Mouse (Mus musculus): ENCODE results near the gene Ckap5. TPM values are rescaled to one million over a fixed set of nuclear protein-coding genes. Genes with fewer than 3 reads are reported as not detected.
"Not testable (repeated sequence)": the region's sequence is repeated elsewhere in the genome, so short reads cannot be mapped to it uniquely, and the experiment has no call there.

The Ckap5 gene
- polyA plus RNA-seq, 1 experiment from 2014 or later: 30.8 TPM

DNA sequence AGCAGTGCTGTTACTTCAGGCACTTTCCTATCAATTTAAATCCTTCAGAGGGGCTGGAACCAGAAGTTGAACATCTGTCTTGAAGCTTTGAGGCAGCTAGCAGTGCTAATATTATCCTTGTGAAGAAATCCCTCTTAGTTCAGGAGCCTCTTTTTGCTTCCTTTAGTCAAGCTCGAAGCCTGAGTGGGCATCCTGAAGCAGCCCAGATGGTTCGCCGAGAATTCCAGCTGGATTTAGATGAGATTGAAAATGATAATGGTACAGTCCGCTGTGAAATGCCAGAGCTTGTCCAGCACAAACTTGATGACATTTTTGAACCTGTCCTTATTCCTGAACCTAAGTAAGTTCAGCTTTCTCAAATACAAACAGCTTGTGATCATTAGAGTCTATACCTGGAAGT, 73.9 kb downstream of the Ckap5 start:
- Histone ChIP-seq H3K4me1 (replicated peaks; ENCODE audit: control insufficient read depth, insufficient read depth) (no peaks in the 10 kb centered on the region), H3K27ac (replicated peaks) (no peak overlapping the region), H3K4me2 (replicated peaks; ENCODE audit: low read depth) (no peak overlapping the region), H3K4me3 (ENCODE audit: low read depth, low read length) (no peak overlapping the region), H3K9ac (ENCODE audit: low read length) (no peak overlapping the region), H3K36me3 (ENCODE audit: control insufficient read depth, insufficient read depth, low read length) (peaks cover 24% of the 10 kb centered on the region), H3K27me3 (ENCODE audit: control insufficient read depth, insufficient read depth, low read length) (no peaks in the 10 kb centered on the region), H3K9me3 (ENCODE audit: control insufficient read depth, low read length) (no peaks in the 10 kb centered on the region)
- TF ChIP-seq EP300 (optimal IDR thresholded peaks at IDR 0.05): no peak
- TF ChIP-seq CTCF (IDR thresholded peaks at IDR 0.05; ENCODE audit: low read depth): no peak
- DNase-seq (ENCODE audit: low spot score) (no peak), ATAC-seq (ENCODE audit: low FRiP score, low TSS enrichment) (no peak)
- WGBS: 96% methylated on average over 4 of the region's 4 CpGs

DNA sequence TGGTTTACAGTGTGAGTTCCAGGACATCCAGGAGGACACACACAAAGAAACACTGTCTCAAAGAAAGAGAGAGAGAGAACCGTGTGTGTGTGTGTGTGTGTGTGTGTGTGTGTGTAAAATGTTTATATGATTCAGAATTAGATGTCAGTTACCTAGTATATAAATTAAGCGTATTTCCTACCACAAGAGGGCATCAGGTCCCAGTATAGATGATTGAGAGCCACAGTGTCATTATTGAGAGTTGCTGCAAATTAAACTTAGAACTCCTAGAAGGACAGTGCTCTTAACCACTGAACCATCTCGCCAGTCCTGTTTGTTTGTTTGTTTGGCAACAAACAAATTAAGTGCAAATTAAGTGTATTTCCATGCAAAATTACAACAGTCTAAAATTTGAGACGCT, 75.8 kb downstream of the Ckap5 start:
- H3K27ac ChIP-seq (replicated peaks): no peak overlapping the region
- no peak for TF ChIP-seq EP300 (optimal IDR thresholded peaks at IDR 0.05)
- peak; percentile 60 for TF ChIP-seq CTCF (IDR thresholded peaks at IDR 0.05; ENCODE audit: low read depth)
- peaks cover 22% of the 10 kb centered on the region for H3K36me3 ChIP-seq (ENCODE audit: control insufficient read depth, insufficient read depth, low read length)
- no peak for DNase-seq (ENCODE audit: low spot score)
- no peak overlapping the region for H3K4me2 ChIP-seq (replicated peaks; ENCODE audit: low read depth)
- no peaks in the 10 kb centered on the region for H3K27me3 ChIP-seq (ENCODE audit: control insufficient read depth, insufficient read depth, low read length)
- H3K4me1 ChIP-seq (replicated peaks; ENCODE audit: control insufficient read depth, insufficient read depth): no peaks in the 10 kb centered on the region
- H3K9ac ChIP-seq (ENCODE audit: low read length): no peak overlapping the region
- H3K4me3 ChIP-seq (ENCODE audit: low read depth, low read length): no peak overlapping the region
- no peaks in the 10 kb centered on the region for H3K9me3 ChIP-seq (ENCODE audit: control insufficient read depth, low read length)
- WGBS: 84% methylated on average over 4 of the region's 4 CpGs
- no peak for ATAC-seq (ENCODE audit: low FRiP score, low TSS enrichment)

DNA sequence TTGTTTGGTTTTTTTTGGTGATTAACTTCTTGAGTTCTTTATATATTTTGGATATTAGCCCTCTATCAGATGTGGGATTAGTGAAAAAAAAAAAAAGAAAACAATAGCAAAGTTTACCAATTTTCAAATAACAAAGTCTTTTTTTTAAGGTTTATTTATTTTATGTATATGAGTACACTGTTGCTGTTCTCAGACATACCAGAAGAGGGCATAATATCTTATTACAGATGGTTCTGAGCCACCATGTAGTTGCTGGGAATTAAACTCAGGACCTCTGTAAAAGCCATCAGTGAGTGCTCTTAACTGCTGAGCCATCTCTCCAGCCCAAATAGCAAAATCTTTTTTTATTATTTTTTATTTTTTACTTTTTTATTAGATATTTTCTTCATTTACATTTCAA, 82.8 kb downstream of the Ckap5 start:
- H3K9me3 ChIP-seq (ENCODE audit: control insufficient read depth, low read length); H3K27me3 ChIP-seq (ENCODE audit: control insufficient read depth, insufficient read depth, low read length); ATAC-seq (ENCODE audit: low FRiP score, low TSS enrichment); H3K27ac ChIP-seq (replicated peaks); H3K4me2 ChIP-seq (replicated peaks; ENCODE audit: low read depth); DNase-seq (ENCODE audit: low spot score); H3K4me3 ChIP-seq (ENCODE audit: low read depth, low read length); H3K4me1 ChIP-seq (replicated peaks; ENCODE audit: control insufficient read depth, insufficient read depth); H3K9ac ChIP-seq (ENCODE audit: low read length); H3K36me3 ChIP-seq (ENCODE audit: control insufficient read depth, insufficient read depth, low read length): not testable (repeated sequence)
- 0 out of 2 replicates have a peak, but pooled peaks have one; percentile 15 for TF ChIP-seq CTCF (IDR thresholded peaks at IDR 0.05; ENCODE audit: low read depth)

DNA sequence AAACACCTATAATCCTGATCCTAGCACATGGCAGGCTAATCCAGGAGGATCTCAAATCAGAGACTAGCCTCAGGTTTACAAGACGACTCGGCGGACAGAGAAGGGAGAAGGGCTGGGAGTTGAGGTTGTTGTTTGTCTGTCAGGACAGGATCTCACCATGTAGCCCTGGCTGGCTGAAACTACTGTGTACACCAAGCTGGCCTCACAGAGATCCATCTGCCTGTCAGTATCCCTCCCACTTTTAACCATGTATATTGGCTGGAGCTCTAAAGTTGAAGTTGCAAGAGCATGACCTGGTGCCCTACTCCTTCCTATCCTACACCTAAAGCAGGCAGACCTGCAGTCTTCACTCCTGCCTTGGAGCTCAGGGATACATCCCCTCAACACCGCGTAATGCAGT, 95.8 kb downstream of the Ckap5 start:
- no peak overlapping the region for H3K9ac ChIP-seq (ENCODE audit: low read length)
- no peaks in the 10 kb centered on the region for H3K27me3 ChIP-seq (ENCODE audit: control insufficient read depth, insufficient read depth, low read length)
- H3K27ac ChIP-seq (replicated peaks): no peak overlapping the region
- DNase-seq (ENCODE audit: low spot score) (no peak), ATAC-seq (ENCODE audit: low FRiP score, low TSS enrichment) (no peak)
- peaks cover 27% of the 10 kb centered on the region for H3K36me3 ChIP-seq (ENCODE audit: control insufficient read depth, insufficient read depth, low read length)
- H3K4me2 ChIP-seq (replicated peaks; ENCODE audit: low read depth): no peak overlapping the region
- TF ChIP-seq EP300 (optimal IDR thresholded peaks at IDR 0.05): no peak
- no peak for TF ChIP-seq CTCF (IDR thresholded peaks at IDR 0.05; ENCODE audit: low read depth)
- WGBS: 89% methylated on average over 5 of the region's 5 CpGs
- H3K4me3 ChIP-seq (ENCODE audit: low read depth, low read length): no peak overlapping the region
- H3K4me1 ChIP-seq (replicated peaks; ENCODE audit: control insufficient read depth, insufficient read depth): no peaks in the 10 kb centered on the region
- no peaks in the 10 kb centered on the region for H3K9me3 ChIP-seq (ENCODE audit: control insufficient read depth, low read length)

DNA sequence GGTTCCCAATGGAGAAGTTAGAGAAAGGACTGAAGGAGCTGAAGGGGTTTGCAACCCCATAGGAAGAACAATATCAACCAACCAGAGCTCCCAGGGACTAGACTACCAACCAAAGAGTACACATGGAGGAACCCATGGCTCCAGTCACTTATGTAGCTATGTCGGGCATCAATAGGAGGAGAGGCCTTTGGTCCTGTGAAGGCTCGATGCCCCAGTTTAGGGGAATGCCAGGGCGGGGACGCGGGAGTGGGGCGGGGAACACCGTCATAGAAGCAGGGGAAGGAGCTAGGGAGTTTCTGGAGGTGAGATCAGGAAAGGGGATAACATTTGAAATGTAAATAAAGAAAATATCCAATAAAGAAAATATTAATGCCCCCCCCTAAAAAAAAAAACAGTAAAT, 96.8 kb downstream of the Ckap5 start:
- not testable (repeated sequence) for H3K4me3 ChIP-seq (ENCODE audit: low read depth, low read length); H3K4me2 ChIP-seq (replicated peaks; ENCODE audit: low read depth); ATAC-seq (ENCODE audit: low FRiP score, low TSS enrichment); H3K4me1 ChIP-seq (replicated peaks; ENCODE audit: control insufficient read depth, insufficient read depth); H3K9ac ChIP-seq (ENCODE audit: low read length); H3K9me3 ChIP-seq (ENCODE audit: control insufficient read depth, low read length); H3K27ac ChIP-seq (replicated peaks); DNase-seq (ENCODE audit: low spot score); H3K27me3 ChIP-seq (ENCODE audit: control insufficient read depth, insufficient read depth, low read length)
- WGBS: 84% methylated on average over 7 of the region's 7 CpGs
- peaks cover 19% of the 10 kb centered on the region for H3K36me3 ChIP-seq (ENCODE audit: control insufficient read depth, insufficient read depth, low read length)

DNA sequence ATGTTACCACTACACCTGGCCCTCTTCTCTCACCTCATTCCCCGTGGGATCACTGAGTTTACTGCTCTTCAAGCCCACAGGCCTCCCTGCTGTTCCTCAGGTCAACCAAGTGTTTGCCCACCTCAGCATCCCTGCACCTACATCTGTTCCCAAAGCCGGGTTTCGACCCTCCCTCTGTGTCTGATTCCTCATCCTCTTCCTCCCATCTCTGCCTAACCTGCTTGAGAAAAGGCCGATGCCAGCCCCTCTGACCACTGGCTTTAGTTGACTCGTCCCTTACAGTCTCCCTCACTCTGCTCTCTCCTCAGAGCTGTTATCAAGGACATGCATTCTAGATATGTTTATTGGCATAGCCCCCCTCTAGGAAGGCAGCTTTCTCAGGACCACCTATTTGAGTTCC, 100.9 kb downstream of the Ckap5 start:
- Histone ChIP-seq H3K27ac (replicated peaks) (no peak overlapping the region), H3K36me3 (ENCODE audit: control insufficient read depth, insufficient read depth, low read length) (no peaks in the 10 kb centered on the region), H3K9me3 (ENCODE audit: control insufficient read depth, low read length) (no peaks in the 10 kb centered on the region), H3K27me3 (ENCODE audit: control insufficient read depth, insufficient read depth, low read length) (no peaks in the 10 kb centered on the region), H3K4me1 (replicated peaks; ENCODE audit: control insufficient read depth, insufficient read depth) (no peaks in the 10 kb centered on the region), H3K4me3 (ENCODE audit: low read depth, low read length) (no peak overlapping the region), H3K9ac (ENCODE audit: low read length) (no peak overlapping the region), H3K4me2 (replicated peaks; ENCODE audit: low read depth) (no peak overlapping the region)
- DNase-seq (ENCODE audit: low spot score) (no peak), ATAC-seq (ENCODE audit: low FRiP score, low TSS enrichment) (no peak)
- WGBS: 70% methylated on average over 5 of the region's 5 CpGs
- no peak for TF ChIP-seq EP300 (optimal IDR thresholded peaks at IDR 0.05)

All from stomach, postnatal 0 days (tissue).